In the genomic region with DNA sequence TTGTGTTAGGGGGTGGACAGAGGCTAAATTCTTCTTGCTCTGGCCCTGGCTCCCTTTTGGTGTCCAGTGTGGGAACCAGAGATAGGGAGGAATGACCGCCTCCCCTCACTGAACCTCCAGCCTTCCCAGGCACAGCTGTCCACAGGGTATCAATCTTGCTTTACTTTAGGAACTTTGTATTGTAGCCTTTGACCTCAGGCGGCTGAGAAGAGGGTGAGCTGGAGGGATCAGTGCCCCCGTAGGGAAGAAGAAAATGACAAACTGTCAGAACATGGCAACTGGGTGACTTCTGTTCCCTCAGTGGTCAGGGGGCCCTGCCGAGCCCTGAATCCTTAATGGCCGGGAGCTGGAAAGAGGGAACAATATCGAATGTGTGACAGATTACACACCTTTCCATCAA, we compare ENCODE assay signal across 26 mouse cellular contexts. TPM values are rescaled to one million over a fixed set of nuclear protein-coding genes. Genes with fewer than 3 reads are reported as not detected.
"Had no signal": no experiment of that assay in that cellular context is flagged by ENCODE, and none has a peak within 500 bp of the region (broad histone marks: within the 10 kb centered on the region; RNA-seq: fewer than 3 reads in every experiment).

No protein-coding gene starts in this region.

- ATAC-seq: intestine, postnatal 0 days; liver, embryonic 12.5 days had no signal

- H3K4me1 ChIP-seq: kidney, embryonic 15.5 days; limb, embryonic 13.5 days; liver, embryonic 12.5 days; liver, embryonic 15.5 days; lung, embryonic 15.5 days; megakaryocyte, embryonic 14.5 days had no signal

- H3K27ac ChIP-seq: kidney, embryonic 15.5 days; limb, embryonic 13.5 days; liver, embryonic 12.5 days; liver, embryonic 15.5 days; lung, embryonic 15.5 days; stomach, postnatal 0 days had no signal

- H3K9ac ChIP-seq: kidney, embryonic 15.5 days; limb, embryonic 13.5 days; liver, embryonic 12.5 days; liver, embryonic 15.5 days; lung, embryonic 15.5 days had no signal

- H3K9me3 ChIP-seq: kidney, embryonic 15.5 days; limb, embryonic 13.5 days; liver, embryonic 12.5 days; liver, embryonic 15.5 days; lung, embryonic 15.5 days had no signal

- H3K36me3 ChIP-seq: kidney, embryonic 15.5 days; limb, embryonic 13.5 days; liver, embryonic 12.5 days; liver, embryonic 15.5 days; lung, embryonic 15.5 days had no signal

- H3K4me2 ChIP-seq: kidney, embryonic 15.5 days; limb, embryonic 13.5 days; liver, embryonic 12.5 days; liver, embryonic 15.5 days; lung, embryonic 15.5 days had no signal

- H3K4me3 ChIP-seq: kidney, embryonic 15.5 days; limb, embryonic 13.5 days; liver, embryonic 12.5 days; liver, embryonic 15.5 days; lung, embryonic 15.5 days; megakaryocyte, embryonic 14.5 days; myocyte had no signal

- DNase-seq: kidney, adult 2 months; kidney, postnatal 10 days; kidney, postnatal 36 days; layer of hippocampus, postnatal 36 days; left cerebral cortex, postnatal 4 days; liver; lung, adult 18-20 months; lung, postnatal 10 days; lung, postnatal 36 days; midbrain, embryonic 14.5 days; right cerebral cortex, adult 18-20 months; right cerebral cortex, postnatal 14 days; right cerebral cortex, postnatal 4 days; thymus, adult 2 months; thymus, postnatal 14 days; thymus, postnatal 4 days had no signal

RNA-seq across cellular contexts. Expression of gene Pcdh8, which starts 9.2 kb away (rescaled TPM):
- total RNA-seq: monocyte, adult 5-6 weeks had no signal
- polyA plus RNA-seq: liver, embryonic 12.5 days had no signal
